Mouse (Mus musculus) liver, postnatal 0 days (tissue): Measurements from ENCODE around the gene Adgrg3.

ENCODE experiments used
- CTCF ChIP-seq: sonication (generic); IDR thresholded peaks from 2 replicates; pipeline ENCODE4 v1.5.1; 2016; ENCODE audit warnings: antibody characterized with exemption, low read depth
- EP300 ChIP-seq: IDR thresholded peaks from 2 replicates; pipeline ENCODE4 v1.6.1; 2016; ENCODE audit warnings: antibody characterized with exemption, low read depth, mild to moderate bottlenecking

DNA sequence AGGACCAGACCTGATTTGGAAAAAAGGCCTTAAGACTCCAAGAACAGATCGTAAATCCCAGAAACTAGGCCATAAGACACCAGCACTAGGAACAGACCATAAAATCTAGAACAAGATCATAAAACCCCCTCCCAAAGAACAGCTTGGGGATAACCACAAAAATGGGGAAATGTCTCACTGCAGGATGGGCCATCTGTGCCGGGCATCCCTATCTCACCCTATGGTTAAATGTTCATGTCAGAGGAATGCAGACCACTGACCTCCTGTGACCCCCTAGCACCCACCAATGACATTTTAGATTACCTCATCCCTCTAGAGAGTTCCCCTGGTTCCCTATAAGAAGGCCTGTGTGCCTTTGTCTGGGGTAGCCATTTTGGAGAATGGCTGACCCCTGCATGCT, 32.1 kb downstream of the Adgrg3 start:
- TF ChIP-seq CTCF (no peak), EP300 (no peak)
